Mouse (Mus musculus) c-Kit-positive CD71-positive TER-119-positive erythroid progenitor cells, embryonic 14.5 days (primary cell): Measurements from ENCODE around the gene Ly75.

Experiments used
- DNase-seq: peaks from one replicate; pipeline ENCODE4 v3.0.0-alpha.2; 2013; ENCODE audit warnings: low spot score

Ly75 gene

GRCm38 (mm10) chr2:60382858-60383669 is at the start of gene Ly75:
Ly75 (minus strand) TSS chr2:60383303.
- peak; percentile 52 for DNase-seq

GRCm38 (mm10) chr2:60430315-60431021 is 47.4 kb upstream of the Ly75 start:
- no peak for DNase-seq

- peak; percentile 68 for DNase-seq
Measured at GRCm38 (mm10) chr2:60418075-60418474, 35.0 kb upstream of the Ly75 start.

- no peak for DNase-seq
Measured at GRCm38 (mm10) chr2:60414334-60414733, 31.2 kb upstream of the Ly75 start.

- no peak for DNase-seq
Measured at GRCm38 (mm10) chr2:60413006-60413650, 30.0 kb upstream of the Ly75 start.

- DNase-seq: no peak
Measured at GRCm38 (mm10) chr2:60411181-60411580, 28.1 kb upstream of the Ly75 start.

- no peak for DNase-seq
Measured at GRCm38 (mm10) chr2:60409989-60410763, 27.1 kb upstream of the Ly75 start.

GRCm38 (mm10) chr2:60409194-60409593 is 26.1 kb upstream of the Ly75 start:
- no peak for DNase-seq

GRCm38 (mm10) chr2:60407387-60407786 is 24.3 kb upstream of the Ly75 start:
- DNase-seq: no peak

- DNase-seq: no peak
Measured at GRCm38 (mm10) chr2:60405431-60405830, 22.3 kb upstream of the Ly75 start.

GRCm38 (mm10) chr2:60404763-60405162 is 21.7 kb upstream of the Ly75 start:
- no peak for DNase-seq

- DNase-seq: no peak
Measured at GRCm38 (mm10) chr2:60401694-60402093, 18.6 kb upstream of the Ly75 start.

GRCm38 (mm10) chr2:60393786-60394185 is 10.7 kb upstream of the Ly75 start:
- DNase-seq: no peak

GRCm38 (mm10) chr2:60392286-60392685 is 9.2 kb upstream of the Ly75 start:
- DNase-seq: no peak

- no peak for DNase-seq
Measured at GRCm38 (mm10) chr2:60387363-60387762, 4.3 kb upstream of the Ly75 start.

- DNase-seq: no peak
Measured at GRCm38 (mm10) chr2:60386835-60387234, 3.7 kb upstream of the Ly75 start.

GRCm38 (mm10) chr2:60384763-60385085 is 1.6 kb upstream of the Ly75 start:
- DNase-seq: no peak

GRCm38 (mm10) chr2:60384083-60384762 is 1.1 kb upstream of the Ly75 start:
- no peak for DNase-seq

GRCm38 (mm10) chr2:60382346-60382745 is 757 bp downstream of the Ly75 start:
- no peak for DNase-seq

GRCm38 (mm10) chr2:60377260-60377659 is 5.8 kb downstream of the Ly75 start:
- DNase-seq: no peak

GRCm38 (mm10) chr2:60375608-60376107 is 7.4 kb downstream of the Ly75 start:
- no peak for DNase-seq
